Mouse (Mus musculus) brown adipose tissue, adult 24 weeks (tissue): Measurements from ENCODE around the gene Rab43. TPM values are rescaled to one million over a fixed set of nuclear protein-coding genes. Genes with fewer than 3 reads are reported as not detected.

ENCODE experiments used
- H3K27ac ChIP-seq: fragments of 200-500 bp; replicated peaks from 2 replicates; pipeline ENCODE4 v1.5.1; 2012; ENCODE audit warnings: low read depth, mild to moderate bottlenecking, low read length
- H3K4me1 ChIP-seq: fragments of 200-500 bp; 2 replicates; pipeline ENCODE4 v1.6.1; 2012; ENCODE audit warnings: low read length, mixed read lengths; ENCODE audit not compliant: control insufficient read depth, insufficient read depth, insufficient read length
- H3K4me3 ChIP-seq: fragments of 200-500 bp; 2 replicates; pipeline ENCODE4 v1.5.1; 2012; ENCODE audit warnings: low read depth, mild to moderate bottlenecking, low read length, moderate library complexity; ENCODE audit not compliant: insufficient read depth
- polyA plus RNA-seq: library from polyadenylated mRNA; stranded (reverse); fragments of >200 nt; gene quantifications from 2 replicates; pipeline ENCODE4 v1.2.4, GENCODE M21; 2012; ENCODE audit not compliant: missing spikeins, insufficient read depth, insufficient read length

Gene Rab43
- polyA plus RNA-seq, 1 experiment: 16.0 TPM

GRCm38 (mm10) chr6:87759404-87759803 is 52.6 kb downstream of the Rab43 start:
- H3K4me1 ChIP-seq: no peaks in the 10 kb centered on the region
- no peak overlapping the region for H3K27ac ChIP-seq
- no peak overlapping the region for H3K4me3 ChIP-seq

- no peak overlapping the region for H3K27ac ChIP-seq
These were observed 55.1 kb downstream of the Rab43 start for GRCm38 (mm10) chr6:87756896-87757295.

GRCm38 (mm10) chr6:87755196-87755595 is 56.8 kb downstream of the Rab43 start:
- Histone ChIP-seq H3K27ac (no peak overlapping the region), H3K4me3 (no peak overlapping the region), H3K4me1 (no peaks in the 10 kb centered on the region)

More at GRCm38 (mm10) chr6:87756896-87757295, 55.1 kb downstream of the Rab43 start:
- Histone ChIP-seq H3K4me1 (no peaks in the 10 kb centered on the region), H3K4me3 (no peak overlapping the region)

DNA sequence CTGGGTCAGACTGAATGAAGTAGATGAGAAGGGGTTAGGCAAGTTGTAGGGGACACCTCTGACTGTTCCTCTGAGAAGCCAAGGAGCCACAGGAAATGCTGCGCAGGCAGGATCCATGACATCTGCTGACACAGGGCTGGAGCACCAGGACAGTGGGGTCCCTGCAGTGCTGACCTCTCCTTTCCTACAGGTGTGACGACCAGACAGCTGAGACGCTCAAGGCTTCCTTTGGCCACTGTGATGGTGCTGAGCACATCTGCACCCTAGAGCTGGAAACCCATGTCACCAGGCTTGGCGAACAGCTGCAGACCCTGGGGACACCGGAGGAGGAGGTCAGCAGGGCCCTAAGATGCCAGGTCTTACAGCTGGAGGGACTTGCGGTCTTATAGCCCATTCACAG is 60.4 kb downstream of the Rab43 start:
- Histone ChIP-seq H3K27ac (no peak overlapping the region), H3K4me3 (no peak overlapping the region), H3K4me1 (no peaks in the 10 kb centered on the region)

- Histone ChIP-seq H3K4me1 (no peaks in the 10 kb centered on the region), H3K4me3 (no peak overlapping the region), H3K27ac (no peak overlapping the region)
These were observed 61.6 kb downstream of the Rab43 start for GRCm38 (mm10) chr6:87750184-87750910.

DNA sequence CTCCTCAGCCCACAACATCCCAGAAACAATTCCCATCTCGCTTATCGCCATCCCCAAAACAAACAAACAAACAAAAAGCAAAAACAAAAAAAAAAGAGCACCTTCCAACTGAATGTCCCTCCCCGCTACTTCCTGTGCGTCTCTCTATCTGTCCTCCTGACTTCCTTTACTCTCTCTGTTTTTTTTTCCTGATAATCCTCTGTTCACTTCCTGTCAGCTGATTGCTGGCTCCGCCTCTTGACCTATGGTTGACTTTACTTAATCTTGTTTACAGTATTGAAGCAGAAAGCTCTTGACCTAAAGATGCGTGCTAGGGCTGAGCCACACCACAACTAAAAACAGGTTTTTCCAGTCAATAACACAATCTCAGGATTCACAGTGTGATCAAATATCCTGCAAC is 63.4 kb downstream of the Rab43 start:
- no peaks in the 10 kb centered on the region for H3K4me1 ChIP-seq
- no peak overlapping the region for H3K4me3 ChIP-seq
- no peak overlapping the region for H3K27ac ChIP-seq

GRCm38 (mm10) chr6:87748078-87748477 is 63.9 kb downstream of the Rab43 start:
- Histone ChIP-seq H3K27ac (no peak overlapping the region), H3K4me3 (no peak overlapping the region), H3K4me1 (no peaks in the 10 kb centered on the region)

DNA sequence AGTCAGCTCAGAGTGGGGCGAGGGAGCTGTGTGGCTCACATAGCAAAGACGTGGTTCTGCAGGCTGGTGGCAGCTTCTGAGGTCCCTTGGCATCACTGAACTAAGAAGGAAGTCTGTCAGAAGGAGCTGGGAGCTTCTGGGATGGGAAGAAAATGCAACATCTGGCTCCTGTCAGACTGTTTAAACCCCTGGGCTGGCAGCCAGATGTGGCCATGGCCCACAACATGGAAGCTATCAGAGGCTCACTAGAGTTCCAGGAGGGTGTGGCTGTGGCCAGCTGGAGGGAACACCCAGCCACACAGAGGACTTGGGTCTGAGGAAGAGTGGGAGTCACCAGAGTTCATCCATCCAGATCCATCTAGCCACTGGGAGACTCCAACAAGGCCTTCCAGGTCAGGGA is 65.1 kb downstream of the Rab43 start:
- Histone ChIP-seq H3K4me3 (no peak overlapping the region), H3K4me1 (no peaks in the 10 kb centered on the region), H3K27ac (no peak overlapping the region)

DNA sequence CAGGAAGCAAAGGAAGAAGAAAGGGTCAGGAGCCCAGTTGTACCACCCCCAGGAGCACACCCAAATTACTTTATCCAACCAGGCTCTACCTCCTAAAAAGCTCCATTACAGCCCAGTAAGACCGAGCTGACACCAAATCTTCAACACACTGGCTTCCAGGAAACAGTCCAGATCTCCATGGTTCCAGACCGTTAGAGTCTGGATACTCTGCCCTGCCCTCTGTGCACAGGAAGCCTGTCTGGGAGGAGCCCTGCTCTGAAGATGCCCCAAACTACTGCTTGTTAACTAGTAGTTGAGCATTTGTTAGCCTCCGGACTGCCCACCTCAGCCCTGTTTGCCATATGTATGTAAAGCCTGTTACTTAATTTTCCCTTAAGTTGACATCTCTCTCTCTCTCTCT is 65.9 kb downstream of the Rab43 start:
- Histone ChIP-seq H3K4me3 (no peak overlapping the region), H3K4me1 (no peaks in the 10 kb centered on the region), H3K27ac (no peak overlapping the region)

DNA sequence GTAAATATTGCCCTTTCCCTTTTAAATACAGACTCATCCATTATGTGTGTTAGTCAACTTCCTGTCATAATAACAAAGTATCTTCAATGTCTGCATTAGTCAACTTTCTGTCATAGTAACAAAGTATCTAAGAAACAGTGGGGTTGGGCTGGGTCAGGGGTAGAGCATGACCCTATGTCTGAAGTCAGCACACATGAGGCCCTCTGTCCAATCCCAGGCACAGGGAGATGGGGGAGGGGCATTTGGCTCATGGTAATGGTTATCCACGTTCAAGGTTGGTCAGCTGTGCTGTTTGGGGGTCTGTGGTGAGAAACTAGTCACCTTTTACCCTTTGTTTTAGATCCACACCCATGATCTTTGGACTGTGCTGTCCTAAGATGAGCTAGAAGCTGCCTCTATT is 66.7 kb downstream of the Rab43 start:
- Histone ChIP-seq H3K4me1 (no peaks in the 10 kb centered on the region), H3K27ac (no peak overlapping the region), H3K4me3 (no peak overlapping the region)

- Histone ChIP-seq H3K4me1 (no peaks in the 10 kb centered on the region), H3K27ac (no peak overlapping the region), H3K4me3 (no peak overlapping the region)
These were observed 67.3 kb downstream of the Rab43 start for GRCm38 (mm10) chr6:87744632-87745031.

GRCm38 (mm10) chr6:87743281-87743680 is 68.7 kb downstream of the Rab43 start:
- Histone ChIP-seq H3K27ac (no peak overlapping the region), H3K4me3 (no peak overlapping the region), H3K4me1 (no peaks in the 10 kb centered on the region)

- Histone ChIP-seq H3K4me1 (no peaks in the 10 kb centered on the region), H3K4me3 (no peak overlapping the region), H3K27ac (no peak overlapping the region)
These were observed 69.2 kb downstream of the Rab43 start for GRCm38 (mm10) chr6:87742804-87743203.

GRCm38 (mm10) chr6:87741978-87742377 is 70.0 kb downstream of the Rab43 start:
- Histone ChIP-seq H3K4me1 (no peaks in the 10 kb centered on the region), H3K4me3 (no peak overlapping the region), H3K27ac (no peak overlapping the region)

- no peak overlapping the region for H3K27ac ChIP-seq
- no peaks in the 10 kb centered on the region for H3K4me1 ChIP-seq
- H3K4me3 ChIP-seq: no peak overlapping the region
These were observed 71.5 kb downstream of the Rab43 start for GRCm38 (mm10) chr6:87740496-87740895.

DNA sequence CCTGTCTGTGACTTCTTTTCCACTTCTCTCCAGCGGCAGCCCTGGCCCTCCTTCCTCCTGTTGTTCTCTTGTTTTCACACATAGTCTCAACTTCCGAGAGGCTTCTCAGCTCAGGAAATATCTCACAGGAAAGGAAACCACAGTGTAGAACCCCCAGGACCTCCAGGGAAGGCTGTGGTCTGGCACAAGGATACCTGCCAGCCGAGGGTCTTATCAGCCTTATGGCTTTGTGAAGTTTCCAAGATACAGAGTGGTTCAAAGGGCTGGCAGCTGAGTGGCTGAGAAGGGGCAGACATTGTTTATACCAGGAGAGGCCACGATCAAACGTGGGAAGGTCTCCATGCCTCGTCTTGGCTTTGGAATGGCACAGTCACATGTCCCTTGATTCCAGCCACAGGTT is 72.1 kb downstream of the Rab43 start:
- no peak overlapping the region for H3K4me3 ChIP-seq
- H3K27ac ChIP-seq: no peak overlapping the region
- H3K4me1 ChIP-seq: no peaks in the 10 kb centered on the region
